ENCODE assay signal across 8 mouse cellular contexts in genomic region chr7:100399231-100399913, GRCm38 (mm10). TPM values are rescaled to one million over a fixed set of nuclear protein-coding genes. Genes with fewer than 3 reads are reported as not detected.
DNase-seq lines count a peak whose midpoint lies in the region; ATAC-seq and TF ChIP-seq lines count a peak whose summit lies in the region.

No protein-coding gene starts in this region.

- ATAC-seq in heart, postnatal 0 days (ENCODE audit: insufficient read depth, low read depth): peak; percentile 87

- no peaks in the 10 kb centered on the region for H3K27me3 ChIP-seq in heart, postnatal 0 days (ENCODE audit: control insufficient read depth, insufficient read depth, low read length)

- intact Hi-C loops in gastrocnemius, postnatal 14 days (cut with DNase I; ENCODE audit: low total_unique reads): no loop called here
- intact Hi-C loops in gastrocnemius, postnatal 36 days (cut with DNase I): no loop called here
- intact Hi-C loops in left cerebral cortex, postnatal 25 days (cut with DNase I): loop anchor here (10.0 kb wide), 1 partner anchor 125 kb away; no protein-coding TSS in a partner anchor

- H3K36me3 ChIP-seq in heart, postnatal 0 days (replicated peaks; ENCODE audit: control insufficient read depth, insufficient read depth, low read length): peaks cover 49% of the 10 kb centered on the region

- DNase-seq in gastrocnemius, postnatal 14 days: peak; percentile 11
- no peak for DNase-seq in gastrocnemius, postnatal 36 days
- DNase-seq in 416B (ENCODE audit: low read depth): peak; percentile 8
- DNase-seq in heart, postnatal 0 days (ENCODE audit: low spot score): peak; percentile 69
- no peak for DNase-seq in right cerebral cortex, adult 18-20 months
- no peak for DNase-seq in frontal cortex, postnatal 10 days (ENCODE audit: low spot score in 2 of 2)
- DNase-seq in left cerebral cortex, postnatal 25 days (ENCODE audit: low spot score in 2 of 2): no peak

- peak overlapping the region; percentile 68 for H3K27ac ChIP-seq in brown adipose tissue, adult 24 weeks (replicated peaks; ENCODE audit: low read depth, low read length)
- peak overlapping the region; percentile 16 for H3K27ac ChIP-seq in heart, postnatal 0 days (ENCODE audit: low read depth)

- no peak for TF ChIP-seq EP300 in heart, postnatal 0 days (IDR thresholded peaks at IDR 0.05; ENCODE audit: low read depth)

- TF ChIP-seq CTCF in heart, postnatal 0 days (IDR thresholded peaks at IDR 0.05; ENCODE audit: low read depth): no peak

- WGBS in heart, postnatal 0 days: 25% methylated on average over 8 of the region's 8 CpGs

- H3K4me3 ChIP-seq in brown adipose tissue, adult 24 weeks (ENCODE audit: insufficient read depth, low read depth, low read length): no peak overlapping the region
- no peak overlapping the region for H3K4me3 ChIP-seq in heart, postnatal 0 days (ENCODE audit: low read depth, low read length)

- H3K4me2 ChIP-seq in heart, postnatal 0 days (ENCODE audit: low read depth, low read length): peak overlapping the region; percentile 17; the same call in 1 of the 2 replicates

- H3K9me3 ChIP-seq in heart, postnatal 0 days (replicated peaks; ENCODE audit: control insufficient read depth, low read length): no peaks in the 10 kb centered on the region

- no peak overlapping the region for H3K9ac ChIP-seq in heart, postnatal 0 days (replicated peaks; ENCODE audit: low read depth, low read length)

- peaks cover 3% of the 10 kb centered on the region for H3K4me1 ChIP-seq in brown adipose tissue, adult 24 weeks (ENCODE audit: control insufficient read depth, insufficient read depth, insufficient read length, low read length)
- no peaks in the 10 kb centered on the region; the same call in 1 of the 2 replicates for H3K4me1 ChIP-seq in heart, postnatal 0 days (ENCODE audit: control insufficient read depth, insufficient read depth)

RNA-seq across cellular contexts. Expression of gene Ppme1, which starts 27.3 kb away (rescaled TPM):
- total RNA-seq in gastrocnemius, postnatal 14 days (2021): 10 to 100 TPM; 25.1 to 26.8 TPM
- 10 to 100 TPM; 25.3 to 27.0 TPM for total RNA-seq in gastrocnemius, postnatal 36 days (2021)
- polyA plus RNA-seq in brown adipose tissue, adult 24 weeks (2012; ENCODE audit: insufficient read depth, insufficient read length, missing spikeins): 34.9 and 38.1 TPM in 2 replicates
- 80.3 and 90.4 TPM in 2 replicates for total RNA-seq in heart, postnatal 0 days (2014; rRNA removed; ENCODE audit: low replicate concordance)
- polyA plus RNA-seq in heart, postnatal 0 days (2015; fragmentation: Nextera tagmentation; extraction: Ambion mirVana): 44.6 and 48.7 TPM in 2 replicates
- 100 to 1,000 TPM; 202 to 218 TPM for total RNA-seq in left cerebral cortex, postnatal 25 days (2021)

RNA-seq across cellular contexts. Expression of gene C2cd3, which starts 27.3 kb away (rescaled TPM):
- total RNA-seq in gastrocnemius, postnatal 14 days (2021): 1 to 10 TPM; 5.5 to 6.0 TPM
- total RNA-seq in gastrocnemius, postnatal 36 days (2021): 1 to 10 TPM; 5.6 to 6.5 TPM
- 5.7 and 9.1 TPM in 2 replicates for polyA plus RNA-seq in brown adipose tissue, adult 24 weeks (2012; ENCODE audit: insufficient read depth, insufficient read length, missing spikeins)
- 6.3 and 29.8 TPM in 2 replicates for total RNA-seq in heart, postnatal 0 days (2014; rRNA removed; ENCODE audit: low replicate concordance)
- polyA plus RNA-seq in heart, postnatal 0 days (2015; fragmentation: Nextera tagmentation; extraction: Ambion mirVana): 5.5 and 6.0 TPM in 2 replicates
- 10 to 100 TPM; 20.4 to 21.5 TPM for total RNA-seq in left cerebral cortex, postnatal 25 days (2021)

Comparison
In these comparisons a context has a peak if more than half of its experiments do, and no peak if none do; other contexts are left out.
1. DNase-seq: peak in gastrocnemius, postnatal 14 days (single experiment), 416B (single experiment) and heart, postnatal 0 days (single experiment); none in gastrocnemius, postnatal 36 days (0 of 2), right cerebral cortex, adult 18-20 months (single experiment), frontal cortex, postnatal 10 days (0 of 2) and left cerebral cortex, postnatal 25 days (0 of 2).